Mouse (Mus musculus) liver, embryonic 15.5 days (tissue): ENCODE measurements at regions not wholly inside any gene's neighbourhood (a gene's known extent, or its start where the extent isn't known, plus 50 kb on each side); places are given as distances from the start of the nearest gene placed in this dataset.

Experiments
- ATAC-seq: fragments of 200-750 bp; cut with Nextera tagmentation; 2 replicates; pipeline ENCODE4 v1.8.0; 2017; ENCODE audit warnings: moderate number of reproducible peaks, mild to moderate bottlenecking, moderate library complexity; ENCODE audit not compliant: insufficient read depth
- H3K27ac ChIP-seq: fragments of 300-500 bp; sonication (generic); replicated peaks from 2 replicates; pipeline ENCODE4 v1.5.1; 2015; ENCODE audit warnings: mild to moderate bottlenecking, inconsistent platforms
- H3K27me3 ChIP-seq: fragments of 300-500 bp; sonication (generic); 2 replicates; pipeline ENCODE4 v1.6.1; 2015; ENCODE audit warnings: mild to moderate bottlenecking, inconsistent platforms
- H3K36me3 ChIP-seq: fragments of 300-500 bp; sonication (generic); replicated peaks from 2 replicates; pipeline ENCODE4 v1.6.1; 2015; ENCODE audit warnings: moderate library complexity, mild to moderate bottlenecking, inconsistent platforms
- H3K4me1 ChIP-seq: fragments of 300-500 bp; sonication (generic); replicated peaks from 2 replicates; pipeline ENCODE4 v1.6.1; 2015; ENCODE audit warnings: inconsistent platforms
- H3K4me2 ChIP-seq: fragments of 300-500 bp; sonication (generic); 2 replicates; pipeline ENCODE4 v1.6.1; 2015; ENCODE audit warnings: moderate library complexity, mild to moderate bottlenecking, inconsistent platforms
- H3K4me3 ChIP-seq: fragments of 300-500 bp; sonication (generic); replicated peaks from 2 replicates; pipeline ENCODE4 v1.5.1; 2015; ENCODE audit warnings: mild to moderate bottlenecking, inconsistent platforms
- H3K9ac ChIP-seq: fragments of 300-500 bp; sonication (generic); 2 replicates; pipeline ENCODE4 v1.6.1; 2015; ENCODE audit warnings: moderate library complexity, mild to moderate bottlenecking, inconsistent platforms
- H3K9me3 ChIP-seq: fragments of 300-500 bp; sonication (generic); replicated peaks from 2 replicates; pipeline ENCODE4 v1.6.1; 2016; ENCODE audit warnings: inconsistent platforms
- WGBS: fragments of 180-500 bp; shearing (Covaris S2); methylation state at CpG from one replicate; pipeline ENCODE4 v1.1.7; 2015; ENCODE audit warnings: mixed read lengths; ENCODE audit not compliant: insufficient replicate concordance; 5-methylcytosine and 5-hydroxymethylcytosine counted together

DNA sequence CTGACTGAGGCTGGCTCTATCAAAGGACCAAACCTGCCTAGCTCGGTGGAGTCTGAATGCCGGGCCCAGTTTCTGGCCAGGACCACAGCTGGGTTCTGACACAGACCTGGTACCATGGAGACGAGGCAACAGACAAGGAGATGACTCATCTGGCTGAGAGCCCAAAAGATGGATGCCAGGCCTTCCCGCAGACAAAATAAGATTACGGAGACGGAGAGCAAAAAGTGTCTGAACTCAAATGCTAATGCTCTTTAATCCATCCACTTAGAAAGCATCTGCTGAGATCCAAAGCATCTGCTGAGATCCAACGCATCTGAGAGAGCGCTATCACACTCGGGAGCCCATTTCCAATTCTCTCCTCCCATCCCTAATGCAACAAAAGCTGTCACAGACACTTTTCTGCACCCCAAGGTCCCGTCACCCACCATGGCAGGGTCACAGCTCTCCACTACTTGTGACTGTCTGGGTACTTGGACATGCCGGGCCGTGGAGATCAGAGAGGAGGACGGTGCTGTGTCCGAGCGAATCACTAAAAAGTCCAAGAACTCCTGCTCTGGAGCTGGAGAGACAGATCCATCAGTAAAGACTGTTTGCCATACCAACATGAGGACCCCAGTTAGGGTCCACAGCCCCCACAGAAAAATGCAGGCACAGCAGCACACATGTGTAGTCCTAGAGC is 278.3 kb upstream of the Sulf2 start:
- Histone ChIP-seq H3K4me2 (no peak overlapping the region), H3K27ac (no peak overlapping the region), H3K27me3 (no peaks in the 10 kb centered on the region), H3K4me3 (no peak overlapping the region), H3K4me1 (no peaks in the 10 kb centered on the region), H3K9me3 (no peaks in the 10 kb centered on the region), H3K36me3 (no peaks in the 10 kb centered on the region), H3K9ac (no peak overlapping the region)
- 73% methylated on average over 15 of the region's 15 CpGs for WGBS
- no peak for ATAC-seq

DNA sequence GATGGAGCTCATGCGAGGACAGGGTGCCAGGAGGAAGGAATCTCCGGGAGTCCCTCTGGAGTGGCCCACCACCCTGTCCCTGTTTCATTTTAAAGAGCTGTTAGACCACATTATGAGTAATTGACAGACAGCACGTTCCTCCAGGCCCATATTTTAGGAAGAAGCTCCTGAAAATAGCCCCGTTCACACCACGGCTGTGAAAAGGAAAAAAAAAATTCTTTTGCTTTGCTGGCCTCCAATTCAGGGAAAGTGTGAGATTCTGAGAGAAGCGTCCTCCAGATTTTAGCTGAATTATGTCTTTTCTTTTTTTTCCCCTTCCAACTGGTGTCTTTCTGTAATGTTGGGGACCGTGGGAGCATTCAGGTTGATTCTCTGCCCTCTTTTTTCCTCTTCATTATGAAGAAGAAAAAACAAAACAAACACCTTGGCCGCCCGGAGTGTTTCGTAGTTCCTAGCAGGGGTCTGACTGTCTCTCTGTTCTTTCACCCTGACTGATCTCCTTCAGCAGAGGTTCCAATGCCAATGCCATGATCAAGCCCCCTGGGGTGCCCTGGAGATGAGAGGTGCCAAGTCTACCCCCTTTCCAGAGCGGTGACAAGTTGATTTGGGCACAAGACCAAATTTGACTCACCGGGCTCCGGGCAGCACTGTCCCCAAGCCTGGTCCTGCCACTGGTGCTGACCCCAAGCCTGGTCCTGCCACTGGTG is 277.6 kb upstream of the Sulf2 start:
- WGBS = 66% methylated on average over 13 of the region's 13 CpGs
- no peak for ATAC-seq
- H3K4me2 ChIP-seq = no peak overlapping the region

DNA sequence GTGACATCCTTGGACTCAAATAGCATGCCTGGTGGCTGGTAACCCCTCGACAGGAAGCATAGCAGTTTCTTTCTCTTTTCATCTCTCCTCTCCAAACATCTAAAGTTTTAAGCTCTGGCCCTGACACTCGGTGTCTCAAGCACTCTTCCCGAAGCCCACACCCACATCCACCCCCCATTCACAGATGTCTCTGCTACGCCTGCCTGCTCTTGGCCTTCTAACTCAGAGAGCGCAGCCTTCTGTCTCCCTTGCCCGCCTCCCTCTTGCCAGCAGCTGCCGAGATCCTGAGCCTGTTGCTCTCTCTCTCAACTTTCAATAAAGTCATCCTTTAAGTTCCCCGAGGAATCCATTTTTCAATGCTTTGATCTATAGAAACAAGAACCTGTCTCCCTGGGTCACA is 277.1 kb upstream of the Sulf2 start:
- no peak for ATAC-seq
- no peak overlapping the region for H3K4me3 ChIP-seq
- H3K9ac ChIP-seq = no peak overlapping the region
- H3K4me2 ChIP-seq = no peak overlapping the region
- WGBS = 60% methylated on average over 8 of the region's 8 CpGs
- H3K36me3 ChIP-seq = no peaks in the 10 kb centered on the region
- H3K4me1 ChIP-seq = no peaks in the 10 kb centered on the region
- no peaks in the 10 kb centered on the region for H3K9me3 ChIP-seq
- H3K27me3 ChIP-seq = no peaks in the 10 kb centered on the region
- no peak overlapping the region for H3K27ac ChIP-seq

More for the DNA sequence above, 277.6 kb upstream of the Sulf2 start:
- Histone ChIP-seq H3K27ac (no peak overlapping the region), H3K4me1 (no peaks in the 10 kb centered on the region), H3K9me3 (no peaks in the 10 kb centered on the region), H3K36me3 (no peaks in the 10 kb centered on the region), H3K27me3 (no peaks in the 10 kb centered on the region), H3K4me3 (no peak overlapping the region), H3K9ac (no peak overlapping the region)

DNA sequence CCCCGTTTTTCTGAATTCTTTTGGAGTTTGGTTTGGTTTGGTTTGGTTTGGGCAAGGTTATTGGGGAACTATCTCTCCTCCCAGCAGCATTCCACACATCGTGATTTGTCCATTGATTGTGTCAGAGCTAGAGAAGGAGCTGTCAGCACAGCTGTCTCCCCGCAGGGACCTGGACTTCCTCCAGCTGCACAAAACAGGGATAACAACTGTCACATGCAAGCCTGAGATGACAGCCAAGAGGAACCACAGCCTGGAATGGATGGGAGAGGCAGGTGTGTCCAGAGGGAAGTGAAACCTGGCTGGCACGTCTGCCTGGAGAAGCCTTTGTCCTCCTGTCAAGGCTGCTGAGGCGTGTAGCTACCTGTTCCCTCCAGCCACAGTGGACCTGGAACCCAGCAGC is 274.5 kb upstream of the Sulf2 start:
- Histone ChIP-seq H3K4me1 (no peaks in the 10 kb centered on the region), H3K4me3 (no peak overlapping the region), H3K27me3 (no peaks in the 10 kb centered on the region), H3K9me3 (no peaks in the 10 kb centered on the region), H3K9ac (no peak overlapping the region), H3K27ac (no peak overlapping the region), H3K4me2 (no peak overlapping the region), H3K36me3 (no peaks in the 10 kb centered on the region)
- 33% methylated on average over 5 of the region's 5 CpGs for WGBS
- ATAC-seq = no peak

DNA sequence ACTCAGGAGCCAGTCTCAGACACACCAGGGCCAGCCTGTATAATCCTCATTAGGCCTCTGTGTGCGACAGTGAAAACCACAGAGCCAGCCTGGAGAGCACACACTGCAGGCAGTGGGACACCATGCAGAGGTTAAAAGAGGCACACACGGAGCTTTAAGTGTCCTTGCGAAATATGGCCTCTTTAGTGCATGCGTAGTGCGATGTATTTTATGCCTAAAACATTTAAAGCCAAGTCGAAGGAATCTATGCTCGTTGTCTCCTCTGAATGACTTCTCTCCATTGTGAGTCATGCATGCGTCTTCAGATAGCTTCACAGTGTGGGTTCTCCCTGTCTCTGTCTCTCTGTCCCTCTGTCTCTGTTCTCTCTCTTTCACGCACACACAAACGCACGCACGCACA is 274.0 kb upstream of the Sulf2 start:
- Histone ChIP-seq H3K4me2 (no peak overlapping the region), H3K27ac (no peak overlapping the region), H3K36me3 (no peaks in the 10 kb centered on the region), H3K4me3 (no peak overlapping the region), H3K9me3 (no peaks in the 10 kb centered on the region), H3K4me1 (no peaks in the 10 kb centered on the region), H3K9ac (no peak overlapping the region), H3K27me3 (no peaks in the 10 kb centered on the region)
- no peak for ATAC-seq
- 72% methylated on average over 12 of the region's 12 CpGs for WGBS

DNA sequence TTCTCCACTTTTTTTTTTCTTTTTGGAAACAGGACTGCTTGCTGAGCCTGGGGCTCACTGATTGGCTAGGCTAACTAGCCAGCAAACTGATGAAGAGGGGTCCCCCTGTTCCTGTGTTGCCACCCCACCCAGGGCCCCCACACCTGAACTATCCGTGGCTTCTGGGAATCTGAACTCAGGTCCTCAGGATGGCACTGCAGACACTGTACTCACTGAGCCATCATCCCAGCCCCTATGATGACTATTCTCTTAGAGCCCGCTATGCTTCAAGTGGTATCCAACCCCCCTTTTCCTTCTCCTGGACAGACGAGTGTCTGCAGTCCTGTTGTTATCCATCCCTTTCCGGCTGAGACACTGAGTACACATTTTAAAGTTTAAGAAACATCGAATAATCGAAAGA is 271.9 kb upstream of the Sulf2 start:
- no peak overlapping the region for H3K27ac ChIP-seq
- no peak overlapping the region for H3K4me3 ChIP-seq
- 61% methylated on average over 6 of the region's 6 CpGs for WGBS
- no peaks in the 10 kb centered on the region for H3K9me3 ChIP-seq
- ATAC-seq = no peak
- no peaks in the 10 kb centered on the region for H3K4me1 ChIP-seq
- no peaks in the 10 kb centered on the region for H3K36me3 ChIP-seq
- H3K27me3 ChIP-seq = no peaks in the 10 kb centered on the region
- H3K4me2 ChIP-seq = no peak overlapping the region
- no peak overlapping the region for H3K9ac ChIP-seq

DNA sequence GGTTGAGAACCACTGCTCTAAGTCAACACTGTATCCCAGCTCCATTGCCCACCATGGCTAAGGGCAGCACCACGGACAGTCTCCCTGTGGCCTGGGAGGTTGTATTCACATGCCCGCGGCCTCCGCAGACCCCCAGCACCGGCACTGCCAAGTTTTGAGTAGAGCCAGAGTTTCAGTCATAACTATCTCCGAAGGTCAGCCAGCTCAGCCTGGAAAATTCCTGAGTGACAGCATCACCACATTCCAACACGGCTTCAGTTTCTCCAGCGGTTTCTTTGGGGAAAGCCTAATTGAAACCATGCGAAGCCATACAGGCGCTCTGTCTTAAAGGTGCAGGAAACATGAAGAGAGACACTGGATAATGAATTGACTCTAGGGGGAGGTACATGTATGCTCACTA is 271.5 kb upstream of the Sulf2 start:
- Histone ChIP-seq H3K9me3 (no peaks in the 10 kb centered on the region), H3K36me3 (no peaks in the 10 kb centered on the region), H3K4me1 (no peaks in the 10 kb centered on the region), H3K27me3 (no peaks in the 10 kb centered on the region), H3K4me3 (no peak overlapping the region), H3K9ac (no peak overlapping the region), H3K4me2 (no peak overlapping the region), H3K27ac (no peak overlapping the region)
- 46% methylated on average over 10 of the region's 10 CpGs for WGBS
- no peak for ATAC-seq

DNA sequence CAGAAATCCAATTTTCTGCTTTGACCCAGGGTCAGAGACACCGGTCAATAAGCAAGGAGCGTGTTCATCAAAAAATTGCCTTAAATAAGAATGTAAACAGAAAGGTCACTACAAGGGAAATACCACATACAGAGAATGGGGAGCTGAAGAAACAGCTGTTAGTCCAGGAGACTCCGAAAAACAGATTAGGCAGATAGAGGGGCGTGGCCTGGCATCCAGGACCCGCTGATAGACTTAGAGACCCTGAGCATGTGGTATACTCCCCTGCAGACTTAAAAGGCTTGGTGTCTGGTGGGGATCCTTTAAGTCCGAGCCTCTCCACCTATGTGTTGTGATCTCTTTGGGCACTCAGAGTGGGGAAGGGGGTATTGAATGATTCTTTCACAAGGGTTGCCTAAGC is 271.0 kb upstream of the Sulf2 start:
- no peak for ATAC-seq
- H3K9ac ChIP-seq = no peak overlapping the region
- H3K36me3 ChIP-seq = no peaks in the 10 kb centered on the region
- H3K27me3 ChIP-seq = no peaks in the 10 kb centered on the region
- WGBS = 53% methylated on average over 6 of the region's 6 CpGs
- H3K4me1 ChIP-seq = no peaks in the 10 kb centered on the region
- H3K27ac ChIP-seq = no peak overlapping the region
- H3K4me3 ChIP-seq = no peak overlapping the region
- no peaks in the 10 kb centered on the region for H3K9me3 ChIP-seq
- no peak overlapping the region for H3K4me2 ChIP-seq

DNA sequence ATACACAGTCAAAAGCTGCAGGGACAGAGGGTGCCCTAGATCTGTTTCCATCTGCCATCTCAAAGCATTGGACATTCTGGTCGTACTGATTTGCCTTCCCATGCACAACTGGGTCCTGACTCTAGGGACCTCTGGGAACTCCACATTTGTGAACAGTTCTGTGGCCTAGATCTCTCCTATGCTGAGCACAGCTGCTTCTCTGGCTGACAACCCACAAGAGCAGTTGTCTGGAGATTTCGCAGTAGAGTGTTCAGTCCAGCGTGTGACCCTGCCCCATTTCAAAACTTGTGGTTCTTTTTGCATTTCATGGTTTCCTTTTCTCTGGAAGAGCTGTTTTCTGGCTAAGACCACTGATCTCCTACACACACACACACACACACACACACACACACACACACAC is 269.7 kb upstream of the Sulf2 start:
- 45% methylated on average over 3 of the region's 3 CpGs for WGBS
- H3K4me1 ChIP-seq = no peaks in the 10 kb centered on the region
- H3K4me3 ChIP-seq = no peak overlapping the region
- H3K36me3 ChIP-seq = no peaks in the 10 kb centered on the region
- ATAC-seq = no peak
- H3K9me3 ChIP-seq = no peaks in the 10 kb centered on the region
- H3K27me3 ChIP-seq = no peaks in the 10 kb centered on the region
- no peak overlapping the region for H3K4me2 ChIP-seq
- H3K27ac ChIP-seq = no peak overlapping the region
- no peak overlapping the region for H3K9ac ChIP-seq

DNA sequence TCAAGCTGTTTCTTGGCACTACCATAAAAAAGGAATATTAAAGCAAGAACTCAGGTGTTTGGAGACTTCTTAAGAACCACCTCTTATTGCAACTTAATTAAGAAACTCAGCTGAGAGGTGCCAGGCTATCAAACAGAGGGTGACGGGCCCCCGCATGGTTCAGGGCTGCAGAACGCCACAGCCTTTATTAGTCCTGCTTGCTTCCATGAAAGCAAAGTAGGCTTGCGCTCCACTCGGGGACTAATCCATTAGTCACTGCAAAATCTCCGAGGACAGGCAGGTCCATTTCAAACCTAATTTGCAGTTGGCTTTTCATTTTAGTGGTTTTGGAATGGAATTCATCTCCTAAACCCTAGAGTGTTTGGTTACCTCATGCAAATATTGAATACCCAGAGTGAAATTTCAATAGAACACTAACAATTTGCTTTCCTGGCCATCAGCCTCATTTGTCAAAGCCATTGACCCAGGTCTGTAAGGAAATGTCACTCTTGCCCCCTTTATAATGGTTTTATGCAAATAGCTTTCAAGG is 267.7 kb upstream of the Sulf2 start:
- Histone ChIP-seq H3K4me1 (no peaks in the 10 kb centered on the region), H3K27me3 (no peaks in the 10 kb centered on the region), H3K4me3 (no peak overlapping the region), H3K27ac (no peak overlapping the region), H3K9me3 (no peaks in the 10 kb centered on the region), H3K9ac (no peak overlapping the region), H3K36me3 (no peaks in the 10 kb centered on the region), H3K4me2 (no peak overlapping the region)
- ATAC-seq = no peak
- WGBS = 70% methylated on average over 6 of the region's 6 CpGs

DNA sequence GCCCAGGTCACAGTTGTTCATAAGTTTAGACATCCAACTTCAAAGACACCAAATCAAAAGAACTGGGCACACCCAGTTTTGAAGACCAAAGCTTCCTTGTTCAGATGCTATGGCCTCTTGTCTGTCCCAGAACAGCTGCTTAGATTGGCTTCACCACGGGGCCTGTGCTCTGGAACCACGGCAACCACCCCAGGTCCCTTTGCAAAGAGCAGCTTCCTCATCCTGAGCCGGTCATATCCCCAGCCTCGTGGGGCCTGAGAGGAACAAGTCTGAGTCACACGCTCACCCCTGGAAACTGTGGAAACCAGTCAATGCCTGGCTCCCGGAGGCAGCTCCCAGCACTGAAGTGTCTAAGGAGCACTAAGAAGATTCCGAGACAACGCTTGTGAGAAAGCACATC is 264.8 kb upstream of the Sulf2 start:
- H3K4me2 ChIP-seq = no peak overlapping the region
- H3K4me1 ChIP-seq = no peaks in the 10 kb centered on the region
- H3K4me3 ChIP-seq = no peak overlapping the region
- H3K27me3 ChIP-seq = no peaks in the 10 kb centered on the region
- no peak overlapping the region for H3K9ac ChIP-seq
- H3K9me3 ChIP-seq = no peaks in the 10 kb centered on the region
- 30% methylated on average over 8 of the region's 8 CpGs for WGBS
- no peak for ATAC-seq
- no peak overlapping the region for H3K27ac ChIP-seq
- no peaks in the 10 kb centered on the region for H3K36me3 ChIP-seq

DNA sequence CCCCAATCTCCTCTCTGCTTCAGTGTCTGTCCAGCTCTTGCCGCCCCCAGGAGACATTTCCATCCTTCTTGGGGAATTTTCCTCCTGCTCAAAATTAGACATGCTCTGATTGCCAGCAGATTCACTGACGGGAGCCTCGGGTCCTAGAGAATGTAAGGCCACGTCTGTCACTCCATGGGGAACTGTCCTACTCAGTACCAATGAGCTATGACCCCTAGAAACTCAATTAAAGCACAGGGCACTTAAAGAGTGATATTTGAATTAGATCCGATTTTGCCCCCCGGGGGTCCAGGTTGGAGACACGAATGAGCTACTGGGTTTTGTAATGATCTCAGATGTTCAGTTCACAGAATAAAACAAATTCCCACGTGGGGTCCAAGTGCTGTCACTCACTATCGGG is 263.8 kb upstream of the Sulf2 start:
- no peak overlapping the region for H3K27ac ChIP-seq
- no peak overlapping the region for H3K4me3 ChIP-seq
- H3K4me2 ChIP-seq = no peak overlapping the region
- H3K9ac ChIP-seq = no peak overlapping the region
- no peaks in the 10 kb centered on the region for H3K27me3 ChIP-seq
- H3K4me1 ChIP-seq = no peaks in the 10 kb centered on the region
- no peak for ATAC-seq
- H3K36me3 ChIP-seq = no peaks in the 10 kb centered on the region
- 64% methylated on average over 9 of the region's 9 CpGs for WGBS
- H3K9me3 ChIP-seq = no peaks in the 10 kb centered on the region
